8 mouse cellular contexts compared by ENCODE assay signal in genomic region chr3:9340788-9341187, GRCm38 (mm10).
A peak's percentile ranks its signal among the peaks of the same experiment; 100 is the strongest.
DNase-seq lines count a peak whose midpoint lies in the region; ATAC-seq and TF ChIP-seq lines count a peak whose summit lies in the region.

No protein-coding gene starts in this region.

- H3K9ac ChIP-seq in ES-Bruce4 (ENCODE audit: low read depth, poor library complexity, severe bottlenecking), result no peak overlapping the region
- H3K9ac ChIP-seq in forebrain, postnatal 0 days, result peak overlapping the region; percentile 31
- H3K9ac ChIP-seq in intestine, postnatal 0 days (ENCODE audit: low read depth, low read length), result 0 out of 2 replicates have a peak overlapping the region, but pooled peaks have one; percentile 13
- H3K9ac ChIP-seq in liver, embryonic 16.5 days (ENCODE audit: low read depth, low read length), result no peak overlapping the region
- H3K9ac ChIP-seq in neural tube, embryonic 14.5 days (replicated peaks; ENCODE audit: low read depth, low read length), result peak overlapping the region; percentile 35; the same call in 1 of the 2 replicates

- no peaks in the 10 kb centered on the region for H3K36me3 ChIP-seq in ES-Bruce4 (ENCODE audit: control insufficient read depth, insufficient read depth, low read length, poor library complexity, severe bottlenecking)
- H3K36me3 ChIP-seq in forebrain, postnatal 0 days (ENCODE audit: insufficient read depth), result no peaks in the 10 kb centered on the region
- no peaks in the 10 kb centered on the region for H3K36me3 ChIP-seq in intestine, postnatal 0 days (ENCODE audit: control insufficient read depth, insufficient read depth)
- H3K36me3 ChIP-seq in liver, embryonic 16.5 days (ENCODE audit: control insufficient read depth, insufficient read depth), result no peaks in the 10 kb centered on the region
- H3K36me3 ChIP-seq in neural tube, embryonic 14.5 days (ENCODE audit: control insufficient read depth, insufficient read depth, low read length), result no peaks in the 10 kb centered on the region

- TF ChIP-seq EP300 in ES-Bruce4 (IDR thresholded peaks at IDR 0.05; ENCODE audit: insufficient read depth, low read depth, low read length), result no peak

- peak overlapping the region; percentile 20 for H3K4me3 ChIP-seq in ES-Bruce4 (ENCODE audit: low read depth, low read length)
- H3K4me3 ChIP-seq in forebrain, postnatal 0 days (ENCODE audit: low read depth, low read length), result peak overlapping the region; percentile 33
- peak overlapping the region; percentile 38 for H3K4me3 ChIP-seq in intestine, postnatal 0 days (ENCODE audit: low read depth, low read length)
- peak overlapping the region; percentile 32 for H3K4me3 ChIP-seq in liver, embryonic 16.5 days (ENCODE audit: low read depth, low read length)
- H3K4me3 ChIP-seq in neural tube, embryonic 14.5 days (ENCODE audit: low read depth, low read length), result peak overlapping the region; percentile 27

- H3K4me1 ChIP-seq in ES-Bruce4 (ENCODE audit: control insufficient read depth, insufficient read depth, low read length), result no peaks in the 10 kb centered on the region
- H3K4me1 ChIP-seq in forebrain, postnatal 0 days (ENCODE audit: insufficient read depth), result peaks cover 9% of the 10 kb centered on the region; the same call in 1 of the 2 replicates
- no peaks in the 10 kb centered on the region for H3K4me1 ChIP-seq in intestine, postnatal 0 days (replicated peaks; ENCODE audit: control insufficient read depth, insufficient read depth, low read length)
- no peaks in the 10 kb centered on the region; the same call in 1 of the 2 replicates for H3K4me1 ChIP-seq in liver, embryonic 16.5 days (ENCODE audit: control insufficient read depth, low read depth, low read length)
- H3K4me1 ChIP-seq in neural tube, embryonic 14.5 days (ENCODE audit: control insufficient read depth, insufficient read depth, low read length), result peaks cover 6% of the 10 kb centered on the region; the same call in 1 of the 2 replicates

- no peak for TF ChIP-seq CTCF in ES-Bruce4 (IDR thresholded peaks at IDR 0.05; ENCODE audit: low read depth, low read length)
- no peak for TF ChIP-seq CTCF in forebrain, postnatal 0 days (IDR thresholded peaks at IDR 0.05; ENCODE audit: low read depth)
- TF ChIP-seq CTCF in intestine, postnatal 0 days (IDR thresholded peaks at IDR 0.05; ENCODE audit: low read depth), result no peak

- peak; percentile 26 to 32 for DNase-seq in adrenal gland, adult 18-20 months (ENCODE audit: low spot score in 2 of 2)
- peak; percentile 14 for DNase-seq in forebrain, postnatal 0 days
- DNase-seq in layer of hippocampus, postnatal 25 days (ENCODE audit: extremely low spot score in 1 of 2, low spot score in 1 of 2), result no peak
- no peak for DNase-seq in frontal cortex, postnatal 14 days (ENCODE audit: low spot score in 2 of 2)

- 4% methylated on average over 15 of the region's 15 CpGs for WGBS in forebrain, postnatal 0 days
- 2% methylated on average over 15 of the region's 15 CpGs for WGBS in intestine, postnatal 0 days
- 3% methylated on average over 15 of the region's 15 CpGs for WGBS in liver, embryonic 16.5 days (ENCODE audit: insufficient replicate concordance)
- 1% methylated on average over 15 of the region's 15 CpGs for WGBS in neural tube, embryonic 14.5 days

- H3K9me3 ChIP-seq in ES-Bruce4 (replicated peaks; ENCODE audit: control insufficient read depth, insufficient read depth, low read length, poor library complexity, severe bottlenecking), result 0 out of 2 replicates have a peak, but pooled peaks cover 2% of the 10 kb centered on the region
- no peaks in the 10 kb centered on the region for H3K9me3 ChIP-seq in forebrain, postnatal 0 days (ENCODE audit: low read length)
- H3K9me3 ChIP-seq in intestine, postnatal 0 days (ENCODE audit: control insufficient read depth), result no peaks in the 10 kb centered on the region
- H3K9me3 ChIP-seq in liver, embryonic 16.5 days (replicated peaks; ENCODE audit: control insufficient read depth, low read length), result no peaks in the 10 kb centered on the region
- no peaks in the 10 kb centered on the region for H3K9me3 ChIP-seq in neural tube, embryonic 14.5 days (ENCODE audit: control insufficient read depth, low read length)

- H3K27ac ChIP-seq in ES-Bruce4 (ENCODE audit: insufficient read depth, low read length), result no peak overlapping the region
- no peak overlapping the region for H3K27ac ChIP-seq in forebrain, postnatal 0 days (ENCODE audit: low read depth, low read length)
- H3K27ac ChIP-seq in intestine, postnatal 0 days (ENCODE audit: low read depth, low read length), result no peak overlapping the region
- H3K27ac ChIP-seq in liver, embryonic 16.5 days (ENCODE audit: low read length), result no peak overlapping the region
- H3K27ac ChIP-seq in neural tube, embryonic 14.5 days (ENCODE audit: low read depth, low read length), result no peak overlapping the region

- no peak for TF ChIP-seq POLR2A in ES-Bruce4 (IDR thresholded peaks at IDR 0.05; ENCODE audit: insufficient read depth, low read length)

- ATAC-seq in forebrain, postnatal 0 days, result peak; percentile 42
- peak; percentile 61; the same call in 1 of the 2 replicates for ATAC-seq in intestine, postnatal 0 days
- ATAC-seq in liver, embryonic 16.5 days (ENCODE audit: low read depth), result peak; percentile 27; the same call in 1 of the 2 replicates
- ATAC-seq in neural tube, embryonic 14.5 days (ENCODE audit: low read depth), result peak; percentile 70

- no peaks in the 10 kb centered on the region for H3K27me3 ChIP-seq in ES-Bruce4 (ENCODE audit: control insufficient read depth, insufficient read depth, low read length, poor library complexity, severe bottlenecking)
- peaks cover 9% of the 10 kb centered on the region for H3K27me3 ChIP-seq in forebrain, postnatal 0 days (ENCODE audit: insufficient read depth, low read length)
- no peaks in the 10 kb centered on the region; the same call in 1 of the 2 replicates for H3K27me3 ChIP-seq in intestine, postnatal 0 days (replicated peaks; ENCODE audit: control insufficient read depth, insufficient read depth, low read length)
- H3K27me3 ChIP-seq in liver, embryonic 16.5 days (ENCODE audit: control insufficient read depth, insufficient read depth, low read depth, low read length), result peaks cover 4% of the 10 kb centered on the region; the same call in 1 of the 2 replicates
- H3K27me3 ChIP-seq in neural tube, embryonic 14.5 days (ENCODE audit: control insufficient read depth, insufficient read depth, low read length), result peaks cover 5% of the 10 kb centered on the region

- peak overlapping the region; percentile 67 for H3K4me2 ChIP-seq in forebrain, postnatal 0 days (ENCODE audit: low read depth)
- H3K4me2 ChIP-seq in intestine, postnatal 0 days (replicated peaks; ENCODE audit: low read depth), result peak overlapping the region; percentile 82
- peak overlapping the region; percentile 50 for H3K4me2 ChIP-seq in liver, embryonic 16.5 days (ENCODE audit: low read depth, low read length)
- H3K4me2 ChIP-seq in neural tube, embryonic 14.5 days (ENCODE audit: low read depth, low read length), result peak overlapping the region; percentile 67

Comparison
In these comparisons a context has a peak if more than half of its experiments do, and no peak if none do; other contexts are left out.
1. H3K9ac ChIP-seq: peak in forebrain, postnatal 0 days (single experiment), intestine, postnatal 0 days (single experiment) and neural tube, embryonic 14.5 days (single experiment); none in ES-Bruce4 (single experiment) and liver, embryonic 16.5 days (single experiment).
2. DNase-seq: peak in adrenal gland, adult 18-20 months (2 of 2) and forebrain, postnatal 0 days (single experiment); none in layer of hippocampus, postnatal 25 days (0 of 2) and frontal cortex, postnatal 14 days (0 of 2).
3. Peak in every context shown above with its lines, with median percentiles within 50 percentile points of each other: H3K4me3 ChIP-seq, ATAC-seq and H3K4me2 ChIP-seq.